ENCODE assay signal across 8 mouse cellular contexts in genomic region chr16:44063025-44063894, GRCm38 (mm10). TPM values are rescaled to one million over a fixed set of nuclear protein-coding genes. Genes with fewer than 3 reads are reported as not detected.
DNase-seq lines count a peak whose midpoint lies in the region.

TSS of gene Gramd1c (minus strand) at chr16:44063345.

- peaks cover 20% of the 10 kb centered on the region for H3K4me1 ChIP-seq in megakaryocyte, embryonic 14.5 days

- peaks cover 10% of the 10 kb centered on the region for H3K27me3 ChIP-seq in megakaryocyte, embryonic 14.5 days (replicated peaks)

- H3K36me3 ChIP-seq in megakaryocyte, embryonic 14.5 days (replicated peaks; ENCODE audit: low read length): no peaks in the 10 kb centered on the region

- intact Hi-C loops in gastrocnemius, postnatal 14 days (cut with DNase I; ENCODE audit: low total_unique reads): no loop called here
- intact Hi-C loops in left cerebral cortex, postnatal 10 days (cut with DNase I): loop anchor here (5.0 kb wide), 1 partner anchor 171 kb away; no protein-coding TSS in a partner anchor

- peak; percentile 72 for DNase-seq in adrenal gland, postnatal 10 days
- peak; percentile 86 for DNase-seq in embryo, embryonic 10.5 days (ENCODE audit: low spot score)
- peak; percentile 71 for DNase-seq in gastrocnemius, postnatal 14 days
- DNase-seq in induced T-regulatory cell, adult 2 months (ENCODE audit: low read depth): peak; percentile 50
- DNase-seq in left cerebral cortex, postnatal 10 days (ENCODE audit: extremely low spot score in 1 of 2, low spot score in 2 of 2): peak; percentile 51 to 83
- DNase-seq in right cerebral cortex, postnatal 10 days (ENCODE audit: low spot score in 2 of 2): peak; percentile 75 to 81
- peak; percentile 69 for DNase-seq in yolk sac, embryonic 10.5 days (ENCODE audit: low spot score)

- H3K9me3 ChIP-seq in megakaryocyte, embryonic 14.5 days: no peaks in the 10 kb centered on the region

- peak within 1 kb of the TSS; percentile 92 for H3K4me3 ChIP-seq in megakaryocyte, embryonic 14.5 days (replicated peaks)

RNA-seq across cellular contexts. Expression of gene Gramd1c, which starts in this region (rescaled TPM):
- 1 to 10 TPM; 4.5 to 5.3 TPM for total RNA-seq in adrenal gland, postnatal 10 days (2021)
- total RNA-seq in gastrocnemius, postnatal 14 days (2021): 1 to 10 TPM in 1 of 2 experiments, under 1 TPM in 1; 0.68 to 1.1 TPM
- total RNA-seq in left cerebral cortex, postnatal 10 days (2021): 1 to 10 TPM; 2.2 to 2.9 TPM
- 1.5 TPM in 1 of 2 replicates, not detected in the other for polyA plus RNA-seq in megakaryocyte, embryonic 14.5 days (2012; ENCODE audit: insufficient read depth, low replicate concordance)

Comparison
In these comparisons a context has a peak if more than half of its experiments do, and no peak if none do; other contexts are left out.
1. Peak in every context shown above with its lines: DNase-seq and H3K4me3 ChIP-seq.